Mouse (Mus musculus) intestine, embryonic 14.5 days (tissue): Measurements from ENCODE around the gene Jak2. TPM values are rescaled to one million over a fixed set of nuclear protein-coding genes. Genes with fewer than 3 reads are reported as not detected.

Source experiments
- ATAC-seq: fragments of 200-750 bp; cut with Nextera tagmentation; replicated peaks from 2 replicates; pipeline ENCODE4 v1.8.0; 2017; ENCODE audit warnings: low read depth, moderate number of reproducible peaks, moderate TSS enrichment, moderate library complexity; ENCODE audit not compliant: low FRiP score, low TSS enrichment
- DNase-seq: peaks from one replicate; pipeline ENCODE4 v3.0.0-alpha.2; 2018; ENCODE audit warnings: low spot score
- H3K27ac ChIP-seq: fragments of 300-500 bp; sonication (generic); 2 replicates; pipeline ENCODE4 v1.5.1; 2014; ENCODE audit warnings: low read depth, mild to moderate bottlenecking, control low read depth
- H3K27me3 ChIP-seq: fragments of 300-500 bp; sonication (generic); replicated peaks from 2 replicates; pipeline ENCODE4 v1.6.1; 2014; ENCODE audit warnings: low read length, control low read depth; ENCODE audit not compliant: control insufficient read depth, insufficient read depth
- H3K36me3 ChIP-seq: fragments of 300-500 bp; sonication (generic); 2 replicates; pipeline ENCODE4 v1.6.1; 2014; ENCODE audit warnings: low read length, control low read depth; ENCODE audit not compliant: control insufficient read depth, insufficient read depth
- H3K4me1 ChIP-seq: fragments of 300-500 bp; sonication (generic); replicated peaks from 2 replicates; pipeline ENCODE4 v1.6.1; 2014; ENCODE audit warnings: low read length, control low read depth, mixed read lengths; ENCODE audit not compliant: control insufficient read depth, insufficient read depth
- H3K4me2 ChIP-seq: fragments of 300-500 bp; sonication (generic); 2 replicates; pipeline ENCODE4 v1.6.1; 2014; ENCODE audit warnings: low read length
- H3K4me3 ChIP-seq: fragments of 300-500 bp; sonication (generic); 2 replicates; pipeline ENCODE4 v1.5.1; 2014; ENCODE audit warnings: low read depth, low read length, control low read depth, mixed read lengths
- H3K9ac ChIP-seq: fragments of 300-500 bp; sonication (generic); 2 replicates; pipeline ENCODE4 v1.6.1; 2014; ENCODE audit warnings: mild to moderate bottlenecking, low read length
- H3K9me3 ChIP-seq: fragments of 300-500 bp; sonication (generic); 2 replicates; pipeline ENCODE4 v1.6.1; 2016; ENCODE audit warnings: low read length, control low read depth; ENCODE audit not compliant: control insufficient read depth
- WGBS: fragments of 180-500 bp; shearing (Covaris S2); extraction: QIAGEN DNeasy Blood & Tissue Kit; methylation state at CpG from one replicate; pipeline ENCODE4 v1.1.7; 2014; 5-methylcytosine and 5-hydroxymethylcytosine counted together
- polyA plus RNA-seq: library from polyadenylated mRNA; unstranded; fragments of >200 nt; fragmentation: Nextera tagmentation; extraction: Ambion mirVana; gene quantifications from 2 replicates; pipeline ENCODE4 v1.2.1, GENCODE M21; 2014

The Jak2 gene
- polyA plus RNA-seq, 1 experiment from 2014 or later, result 11.6 TPM

- Histone ChIP-seq H3K4me1 (peaks cover 9% of the 10 kb centered on the region), H3K27me3 (no peaks in the 10 kb centered on the region), H3K27ac (no peak overlapping the region), H3K36me3 (no peaks in the 10 kb centered on the region), H3K4me2 (no peak overlapping the region), H3K4me3 (no peak overlapping the region), H3K9ac (no peak overlapping the region), H3K9me3 (peaks cover 5% of the 10 kb centered on the region; the same call in 1 of the 2 replicates)
- 72% methylated on average over 10 of the region's 10 CpGs for WGBS
- no peak for DNase-seq
- ATAC-seq, result no peak
Measured at GRCm38 (mm10) chr19:29241581-29241980, 10.0 kb upstream of the Jak2 start.

GRCm38 (mm10) chr19:29249933-29250332, 1.7 kb upstream of the Jak2 start:
- Histone ChIP-seq H3K27ac (no peak overlapping the region), H3K9ac (no peak overlapping the region), H3K4me2 (peak overlapping the region; percentile 59), H3K27me3 (no peaks in the 10 kb centered on the region), H3K4me3 (peak overlapping the region; percentile 81), H3K9me3 (peaks cover 7% of the 10 kb centered on the region; the same call in 1 of the 2 replicates), H3K4me1 (peaks cover 24% of the 10 kb centered on the region), H3K36me3 (no peaks in the 10 kb centered on the region)
- no peak for ATAC-seq
- DNase-seq, result no peak
- WGBS, result 56% methylated on average over 4 of the region's 4 CpGs

DNA sequence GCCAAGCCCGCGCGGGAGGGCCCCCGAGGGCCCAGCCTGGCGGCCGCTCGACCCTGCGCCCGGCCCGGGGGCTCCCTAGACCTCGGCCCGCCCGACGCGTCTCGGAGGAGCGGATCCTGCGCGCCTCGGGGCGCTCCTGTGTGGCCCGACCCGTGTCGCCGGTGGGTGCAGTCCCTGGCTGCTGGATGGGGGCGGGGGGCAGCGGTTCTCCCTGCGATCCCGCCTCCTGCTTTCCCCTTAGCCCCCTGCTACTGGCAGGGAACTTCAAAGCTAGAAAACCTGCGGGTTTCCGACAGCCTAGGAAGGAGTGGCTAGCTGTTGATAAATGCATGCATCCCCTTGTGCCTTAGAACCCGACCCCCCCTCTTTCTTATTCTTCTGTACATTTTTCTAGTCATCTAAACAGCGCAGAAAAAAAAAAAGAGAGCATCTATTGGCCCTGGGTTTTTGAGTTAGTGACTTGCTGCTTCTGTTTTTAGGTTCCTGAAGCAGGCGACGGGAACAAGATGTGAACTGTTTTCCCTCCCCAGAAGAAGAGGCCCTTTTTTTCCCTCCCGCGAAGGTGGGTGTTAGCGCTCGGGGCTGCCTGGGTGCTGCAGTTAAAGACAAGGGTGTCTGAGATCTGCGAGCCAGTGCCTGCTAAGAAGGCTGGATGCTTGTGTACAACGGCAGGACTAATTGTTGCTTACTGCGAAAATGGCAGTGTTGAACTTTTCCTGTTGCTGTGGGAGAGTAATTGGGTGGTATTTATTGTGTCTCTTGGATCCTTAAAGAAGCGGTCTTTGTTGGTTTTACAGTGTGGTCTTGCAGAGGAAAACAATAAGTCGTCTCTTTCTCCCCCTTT, 552 bp downstream of the Jak2 start:
- DNase-seq (peak; percentile 81), ATAC-seq (peak; percentile 75)
- peaks cover 24% of the 10 kb centered on the region for H3K4me1 ChIP-seq
- peak overlapping the region; percentile 66 for H3K4me2 ChIP-seq
- H3K4me3 ChIP-seq, result peak overlapping the region; percentile 81
- peak overlapping the region; percentile 96 for H3K27ac ChIP-seq
- WGBS, result under 1% methylated on average over 36 of the region's 44 CpGs
- H3K27me3 ChIP-seq, result no peaks in the 10 kb centered on the region
- H3K36me3 ChIP-seq, result no peaks in the 10 kb centered on the region
- H3K9me3 ChIP-seq, result no peaks in the 10 kb centered on the region
- peak overlapping the region; percentile 92 for H3K9ac ChIP-seq

- peak overlapping the region; percentile 92; the same call in 1 of the 2 replicates for H3K9ac ChIP-seq
- peak overlapping the region; percentile 96; the same call in 1 of the 2 replicates for H3K27ac ChIP-seq
- H3K4me2 ChIP-seq, result peak overlapping the region; percentile 66
- WGBS, result 34% methylated on average over 10 of the region's 10 CpGs
- no peaks in the 10 kb centered on the region for H3K36me3 ChIP-seq
- no peaks in the 10 kb centered on the region for H3K27me3 ChIP-seq
- H3K9me3 ChIP-seq, result no peaks in the 10 kb centered on the region
- ATAC-seq (no peak), DNase-seq (no peak)
- peak overlapping the region; percentile 81 for H3K4me3 ChIP-seq
- H3K4me1 ChIP-seq, result peaks cover 24% of the 10 kb centered on the region
Measured at GRCm38 (mm10) chr19:29252831-29253545, 1.4 kb downstream of the Jak2 start.

GRCm38 (mm10) chr19:29253728-29254127, 2.1 kb downstream of the Jak2 start:
- H3K9me3 ChIP-seq, result no peaks in the 10 kb centered on the region
- no peaks in the 10 kb centered on the region for H3K27me3 ChIP-seq
- H3K4me2 ChIP-seq, result peak overlapping the region; percentile 66
- peak overlapping the region; percentile 81; the same call in 1 of the 2 replicates for H3K4me3 ChIP-seq
- WGBS, result 9% methylated on average over 9 of the region's 9 CpGs
- DNase-seq (peak; percentile 88), ATAC-seq (peak; percentile 36; the same call in 1 of the 2 replicates)
- no peak overlapping the region for H3K9ac ChIP-seq
- peaks cover 24% of the 10 kb centered on the region for H3K4me1 ChIP-seq
- no peak overlapping the region for H3K27ac ChIP-seq
- H3K36me3 ChIP-seq, result no peaks in the 10 kb centered on the region

DNA sequence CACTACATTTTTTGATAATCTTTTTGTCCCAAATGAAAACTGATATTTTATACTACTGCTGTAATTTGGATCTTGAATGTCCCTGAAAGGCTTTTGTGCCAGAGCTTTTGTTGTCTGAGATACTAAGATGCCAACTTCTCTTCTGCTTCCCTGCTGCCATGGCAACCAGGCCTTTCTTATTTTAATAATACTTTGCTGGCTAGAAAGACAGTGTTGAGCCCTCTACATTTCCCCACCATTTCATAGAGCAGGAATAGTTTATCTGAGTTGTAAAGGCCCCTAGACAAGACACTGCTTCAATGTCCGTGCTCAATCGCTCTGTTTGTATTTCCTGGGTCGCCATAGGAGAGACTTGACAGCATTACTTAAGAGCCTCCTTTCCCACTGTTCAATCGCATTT, 3.0 kb downstream of the Jak2 start:
- 57% methylated on average over 4 of the region's 4 CpGs for WGBS
- Histone ChIP-seq H3K4me1 (peaks cover 24% of the 10 kb centered on the region), H3K9ac (no peak overlapping the region), H3K27me3 (no peaks in the 10 kb centered on the region), H3K27ac (no peak overlapping the region), H3K9me3 (no peaks in the 10 kb centered on the region), H3K4me2 (no peak overlapping the region), H3K4me3 (no peak overlapping the region), H3K36me3 (no peaks in the 10 kb centered on the region)
- DNase-seq, result no peak
- no peak for ATAC-seq

GRCm38 (mm10) chr19:29255327-29256027, 3.8 kb downstream of the Jak2 start:
- H3K27ac ChIP-seq, result no peak overlapping the region
- H3K9me3 ChIP-seq, result no peaks in the 10 kb centered on the region
- peaks cover 16% of the 10 kb centered on the region for H3K4me1 ChIP-seq
- DNase-seq, result no peak
- H3K27me3 ChIP-seq, result no peaks in the 10 kb centered on the region
- H3K36me3 ChIP-seq, result no peaks in the 10 kb centered on the region
- no peak overlapping the region for H3K4me2 ChIP-seq
- H3K4me3 ChIP-seq, result no peak overlapping the region
- WGBS, result 91% methylated on average over 7 of the region's 7 CpGs
- ATAC-seq, result no peak
- no peak overlapping the region for H3K9ac ChIP-seq

- Histone ChIP-seq H3K9ac (no peak overlapping the region), H3K4me2 (no peak overlapping the region), H3K4me3 (no peak overlapping the region), H3K27me3 (no peaks in the 10 kb centered on the region), H3K27ac (no peak overlapping the region), H3K36me3 (peaks cover 5% of the 10 kb centered on the region), H3K4me1 (no peaks in the 10 kb centered on the region), H3K9me3 (no peaks in the 10 kb centered on the region)
- WGBS, result 84% methylated on average over 9 of the region's 9 CpGs
- DNase-seq (no peak), ATAC-seq (no peak)
Measured at GRCm38 (mm10) chr19:29261638-29262037, 10.0 kb downstream of the Jak2 start.
